Mouse (Mus musculus) myocyte (in vitro differentiated cells): ENCODE measurements around the gene Shank2. TPM values are rescaled to one million over a fixed set of nuclear protein-coding genes. Genes with fewer than 3 reads are reported as not detected.

ENCODE experiments used
- H3K27me3 ChIP-seq: one replicate; pipeline ENCODE4 v1.6.1; 2011; ENCODE audit not compliant: control insufficient read depth, insufficient read depth, insufficient read length
- H3K36me3 ChIP-seq: one replicate; pipeline ENCODE4 v1.6.1; 2011; ENCODE audit not compliant: control insufficient read depth, insufficient read depth
- H3K4me2 ChIP-seq: one replicate; pipeline ENCODE4 v1.6.1; 2011; ENCODE audit warnings: low read depth, control low read depth
- H3K4me3 ChIP-seq: one replicate; pipeline ENCODE4 v1.5.1; 2011; ENCODE audit warnings: mild to moderate bottlenecking, control low read depth, moderate library complexity
- H3K79me2 ChIP-seq: one replicate; pipeline ENCODE4 v1.6.1; 2011; ENCODE audit not compliant: control insufficient read depth, insufficient read depth
- H3ac ChIP-seq: one replicate; pipeline ENCODE4 v1.6.1; 2011; ENCODE audit not compliant: control insufficient read depth, insufficient read length
- CEBPB ChIP-seq: IDR thresholded peaks from 2 replicates; pipeline ENCODE4 v1.6.1; 2011; ENCODE audit warnings: mild to moderate bottlenecking, moderate library complexity; ENCODE audit not compliant: poor library complexity, insufficient read depth, severe bottlenecking
- E2F4 ChIP-seq: IDR thresholded peaks from one replicate; pipeline ENCODE4 v1.6.1; 2011; ENCODE audit warnings: mild to moderate bottlenecking, control low read depth, moderate library complexity; ENCODE audit not compliant: insufficient read depth
- MAX ChIP-seq: IDR thresholded peaks from one replicate; pipeline ENCODE4 v1.6.1; 2011; ENCODE audit warnings: low read depth, mild to moderate bottlenecking, control low read depth
- MYOD1 ChIP-seq, 3 experiments: IDR thresholded peaks; one replicate each; pipeline ENCODE4 v1.6.1; 2011; ENCODE audit warnings: control low read depth in 2 of 3, low read depth in 2 of 3, mild to moderate bottlenecking in 2 of 3, moderate library complexity in 1 of 3; ENCODE audit not compliant: insufficient read length in 2 of 3, control insufficient read depth in 1 of 3
- MYOG ChIP-seq, 3 experiments: IDR thresholded peaks; one replicate each; pipeline ENCODE4 v1.6.1; 2011; ENCODE audit warnings: control low read depth in 2 of 3, low read depth in 2 of 3, mild to moderate bottlenecking in 2 of 3; ENCODE audit not compliant: insufficient read length in 2 of 3, control insufficient read depth in 1 of 3, insufficient read depth in 1 of 3
- POLR2A ChIP-seq: IDR thresholded peaks from one replicate; pipeline ENCODE4 v1.6.1; 2011; ENCODE audit warnings: low read depth, mild to moderate bottlenecking, control low read depth, moderate library complexity; ENCODE audit not compliant: insufficient read length
- POLR2AphosphoS2 ChIP-seq: IDR thresholded peaks from one replicate; pipeline ENCODE4 v1.6.1; 2011; ENCODE audit warnings: low read depth, control low read depth; ENCODE audit not compliant: insufficient read length
- REST ChIP-seq: IDR thresholded peaks from one replicate; pipeline ENCODE4 v1.6.1; 2011; ENCODE audit warnings: mild to moderate bottlenecking, control low read depth, moderate library complexity; ENCODE audit not compliant: insufficient read depth, insufficient read length
- SRF ChIP-seq: IDR thresholded peaks from one replicate; pipeline ENCODE4 v1.6.1; 2011; ENCODE audit warnings: low read depth; ENCODE audit not compliant: control insufficient read depth, insufficient read length
- TCF12 ChIP-seq: IDR thresholded peaks from one replicate; pipeline ENCODE4 v1.6.1; 2011; ENCODE audit warnings: mild to moderate bottlenecking, control low read depth; ENCODE audit not compliant: poor library complexity, insufficient read depth, severe bottlenecking
- TCF3 ChIP-seq: IDR thresholded peaks from one replicate; pipeline ENCODE4 v1.6.1; 2011; ENCODE audit warnings: low read depth, control low read depth; ENCODE audit not compliant: insufficient read length
- USF1 ChIP-seq: IDR thresholded peaks from one replicate; pipeline ENCODE4 v1.6.1; 2011; ENCODE audit warnings: low read depth, mild to moderate bottlenecking, control low read depth, moderate library complexity
- polyA plus RNA-seq: library from polyadenylated mRNA; unstranded; fragments of >200 nt; fragmentation: generic; extraction: Trizol; gene quantifications from one replicate; pipeline ENCODE4 v1.2.1, GENCODE M21; 2012; ENCODE audit warnings: missing spikeins

Shank2 gene
- polyA plus RNA-seq, 1 experiment: 0.07 TPM

DNA sequence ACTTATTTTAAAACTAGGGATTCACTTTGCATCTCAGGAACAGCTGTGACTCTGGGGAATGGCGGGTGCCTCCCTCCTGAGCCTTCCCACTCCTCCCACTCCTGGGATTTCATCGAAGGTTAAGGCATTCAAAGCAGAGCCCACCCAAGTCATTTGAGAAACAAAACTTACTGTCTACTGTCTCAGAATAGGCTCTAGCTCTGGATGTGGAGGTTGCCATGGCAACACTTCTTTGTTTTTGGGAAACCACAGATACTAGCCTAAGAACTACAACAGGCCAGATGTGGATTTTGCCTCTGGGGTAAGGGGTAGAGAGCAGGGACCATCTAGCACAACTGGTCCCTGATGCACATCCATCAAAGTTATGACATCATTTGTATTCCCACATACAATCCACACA lies 142.2 kb downstream of the Shank2 start:
- H3K79me2 ChIP-seq: no peaks in the 10 kb centered on the region
- no peaks in the 10 kb centered on the region for H3K36me3 ChIP-seq
- TF ChIP-seq TCF3: no peak
- TF ChIP-seq TCF12: no peak
- no peak for TF ChIP-seq CEBPB
- TF ChIP-seq E2F4: no peak
- no peak for TF ChIP-seq USF1
- no peak for TF ChIP-seq POLR2AphosphoS2
- TF ChIP-seq REST: no peak
- no peak overlapping the region for H3K4me3 ChIP-seq
- no peak overlapping the region for H3K4me2 ChIP-seq
- H3ac ChIP-seq: no peak overlapping the region
- H3K27me3 ChIP-seq: peaks cover 5% of the 10 kb centered on the region

DNA sequence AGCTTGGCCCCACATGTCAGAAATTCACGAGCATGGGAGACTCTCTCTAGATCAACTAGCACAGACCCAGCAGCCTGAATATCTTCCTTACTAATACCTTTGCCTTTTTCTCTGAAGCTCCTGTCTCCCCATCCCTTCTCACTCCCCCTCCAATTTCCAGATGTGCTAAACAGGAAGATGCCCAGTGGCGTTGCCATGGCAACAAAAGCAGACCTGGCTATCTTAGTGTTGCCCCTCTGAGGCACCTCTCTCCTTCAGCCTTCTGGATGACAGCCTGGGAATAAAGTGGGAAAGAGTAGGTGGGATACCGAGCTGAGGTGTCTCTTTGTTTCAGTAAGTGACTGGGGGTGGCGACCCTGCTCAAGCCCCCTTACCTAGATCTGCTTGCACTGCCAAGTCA lies 146.4 kb downstream of the Shank2 start:
- H3K4me2 ChIP-seq: no peak overlapping the region
- H3K36me3 ChIP-seq: no peaks in the 10 kb centered on the region
- H3K4me3 ChIP-seq: no peak overlapping the region
- no peaks in the 10 kb centered on the region for H3K79me2 ChIP-seq
- peaks cover 5% of the 10 kb centered on the region for H3K27me3 ChIP-seq
- TF ChIP-seq MAX (no peak), TCF3 (no peak), USF1 (no peak), CEBPB (no peak)
- H3ac ChIP-seq: no peak overlapping the region

DNA sequence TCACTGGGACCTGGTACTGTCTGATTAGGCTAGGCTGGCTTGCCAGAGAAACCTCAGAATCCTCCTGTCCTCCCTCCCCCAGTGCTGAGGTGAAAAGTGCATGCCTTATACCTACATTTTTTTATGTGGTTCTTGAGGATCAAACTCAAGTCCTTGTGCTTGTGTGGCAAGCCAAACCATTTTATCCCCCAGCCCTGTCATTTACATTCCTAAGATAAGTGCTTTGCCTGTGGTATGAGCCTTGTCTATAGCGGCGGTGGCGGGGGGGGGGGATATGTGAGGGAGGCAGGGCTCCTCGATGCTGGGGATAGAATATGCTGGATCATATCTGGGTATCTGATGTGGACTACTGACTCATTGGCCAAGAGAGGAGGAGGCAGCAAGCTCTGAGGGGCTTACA lies 151.4 kb downstream of the Shank2 start:
- TF ChIP-seq MYOG (IDR thresholded peaks at IDR 0.05; ENCODE audit: control insufficient read depth in 1 of 3, insufficient read depth in 1 of 3, insufficient read length in 2 of 3, low read depth in 2 of 3) (no peak), TCF12 (no peak), POLR2A (no peak), REST (no peak), E2F4 (no peak), MAX (no peak), POLR2AphosphoS2 (no peak), CEBPB (no peak), USF1 (no peak), TCF3 (no peak), MYOD1 (IDR thresholded peaks at IDR 0.05; ENCODE audit: control insufficient read depth in 1 of 3, insufficient read length in 2 of 3, low read depth in 2 of 3) (no peak), SRF (no peak)
- Histone ChIP-seq H3K79me2 (no peaks in the 10 kb centered on the region), H3K4me3 (no peak overlapping the region), H3K27me3 (peaks cover 5% of the 10 kb centered on the region), H3K4me2 (no peak overlapping the region), H3K36me3 (no peaks in the 10 kb centered on the region), H3ac (no peak overlapping the region)

DNA sequence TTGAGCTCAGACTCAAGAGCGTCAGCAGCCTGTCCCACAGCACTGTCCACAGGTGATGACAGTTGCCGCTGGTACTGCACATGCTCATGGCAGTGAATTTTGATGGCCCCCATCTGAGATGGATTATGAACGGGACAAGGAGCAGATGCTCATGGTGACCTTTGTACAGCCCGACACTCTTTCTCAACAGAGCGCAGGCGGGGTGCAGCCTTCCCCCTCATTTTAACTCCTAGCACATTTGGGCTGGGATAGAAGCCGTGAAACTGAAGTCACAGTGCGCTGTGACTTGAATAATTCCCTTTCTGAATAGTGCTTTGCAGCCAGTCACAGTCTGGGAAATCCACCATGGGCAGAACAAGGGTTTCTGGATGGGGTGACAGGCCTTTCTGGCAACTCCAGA lies 152.0 kb downstream of the Shank2 start:
- Histone ChIP-seq H3ac (no peak overlapping the region), H3K27me3 (no peaks in the 10 kb centered on the region), H3K4me2 (no peak overlapping the region), H3K79me2 (no peaks in the 10 kb centered on the region), H3K4me3 (no peak overlapping the region), H3K36me3 (no peaks in the 10 kb centered on the region)
- TF ChIP-seq TCF12 (no peak), POLR2A (no peak), MYOG (IDR thresholded peaks at IDR 0.05; ENCODE audit: control insufficient read depth in 1 of 3, insufficient read depth in 1 of 3, insufficient read length in 2 of 3, low read depth in 2 of 3) (no peak), E2F4 (no peak), MYOD1 (IDR thresholded peaks at IDR 0.05; ENCODE audit: control insufficient read depth in 1 of 3, insufficient read length in 2 of 3, low read depth in 2 of 3) (no peak), REST (no peak), TCF3 (no peak), MAX (no peak), SRF (no peak), CEBPB (no peak), POLR2AphosphoS2 (no peak)

DNA sequence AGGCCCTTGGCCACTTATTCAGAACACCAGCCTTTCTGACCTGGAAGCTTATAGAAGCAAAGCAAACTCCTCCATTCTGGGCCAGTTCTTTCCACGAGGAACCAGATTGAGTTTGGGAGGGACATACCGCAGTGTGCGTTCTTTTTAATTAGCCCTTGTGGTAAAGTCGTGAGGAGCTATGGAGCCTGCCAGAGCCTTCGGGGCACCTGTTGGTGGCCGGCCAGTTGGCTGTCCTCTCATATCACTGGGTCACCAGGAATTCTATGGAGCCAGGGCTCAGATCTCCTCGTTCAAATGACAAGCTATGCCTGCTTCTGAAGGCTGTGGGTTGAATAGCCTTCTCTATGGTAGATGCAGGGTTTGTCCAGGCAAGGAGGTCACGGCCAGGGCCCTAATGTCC lies 156.2 kb downstream of the Shank2 start:
- H3K36me3 ChIP-seq: no peaks in the 10 kb centered on the region
- H3K4me2 ChIP-seq: no peak overlapping the region
- no peak for TF ChIP-seq POLR2A
- no peak overlapping the region for H3K4me3 ChIP-seq
- no peaks in the 10 kb centered on the region for H3K79me2 ChIP-seq
- no peak overlapping the region for H3ac ChIP-seq
- H3K27me3 ChIP-seq: no peaks in the 10 kb centered on the region
